Mouse (Mus musculus) midbrain, embryonic 10.5 days (tissue): Measurements from ENCODE around the gene Sox14. TPM values are rescaled to one million over a fixed set of nuclear protein-coding genes. Genes with fewer than 3 reads are reported as not detected.

ENCODE experiments used
- DNase-seq: peaks from one replicate; pipeline ENCODE4 v3.0.0-alpha.2; 2017; ENCODE audit warnings: low spot score
- H3K27ac ChIP-seq: fragments of 300-500 bp; sonication (generic); replicated peaks from 2 replicates; pipeline ENCODE4 v1.5.1; 2016; ENCODE audit warnings: mild to moderate bottlenecking
- H3K27me3 ChIP-seq: fragments of 300-500 bp; sonication (generic); 2 replicates; pipeline ENCODE4 v1.6.1; 2016; ENCODE audit warnings: low read depth, mild to moderate bottlenecking; ENCODE audit not compliant: poor library complexity, severe bottlenecking
- H3K36me3 ChIP-seq: fragments of 300-500 bp; sonication (generic); 2 replicates; pipeline ENCODE4 v1.6.1; 2016; ENCODE audit warnings: mild to moderate bottlenecking, moderate library complexity
- H3K4me1 ChIP-seq: fragments of 300-500 bp; sonication (generic); 2 replicates; pipeline ENCODE4 v1.6.1; 2016
- H3K4me3 ChIP-seq: fragments of 300-500 bp; sonication (generic); 2 replicates; pipeline ENCODE4 v1.5.1; 2016; ENCODE audit warnings: mild to moderate bottlenecking, moderate library complexity
- H3K9me3 ChIP-seq: fragments of 300-500 bp; sonication (generic); replicated peaks from 2 replicates; pipeline ENCODE4 v1.6.1; 2016; ENCODE audit warnings: mild to moderate bottlenecking
- WGBS: fragments of 180-500 bp; shearing (Covaris S2); methylation state at CpG from one replicate; pipeline ENCODE4 v1.1.7; 2016; 5-methylcytosine and 5-hydroxymethylcytosine counted together
- polyA plus RNA-seq: library from polyadenylated mRNA; unstranded; fragments of >200 nt; fragmentation: Nextera tagmentation; extraction: Ambion mirVana; gene quantifications from 2 replicates; pipeline ENCODE4 v1.2.1, GENCODE M21; 2016

Sox14 gene
- 1.3 and 10.0 TPM in 2 replicates for polyA plus RNA-seq

DNA sequence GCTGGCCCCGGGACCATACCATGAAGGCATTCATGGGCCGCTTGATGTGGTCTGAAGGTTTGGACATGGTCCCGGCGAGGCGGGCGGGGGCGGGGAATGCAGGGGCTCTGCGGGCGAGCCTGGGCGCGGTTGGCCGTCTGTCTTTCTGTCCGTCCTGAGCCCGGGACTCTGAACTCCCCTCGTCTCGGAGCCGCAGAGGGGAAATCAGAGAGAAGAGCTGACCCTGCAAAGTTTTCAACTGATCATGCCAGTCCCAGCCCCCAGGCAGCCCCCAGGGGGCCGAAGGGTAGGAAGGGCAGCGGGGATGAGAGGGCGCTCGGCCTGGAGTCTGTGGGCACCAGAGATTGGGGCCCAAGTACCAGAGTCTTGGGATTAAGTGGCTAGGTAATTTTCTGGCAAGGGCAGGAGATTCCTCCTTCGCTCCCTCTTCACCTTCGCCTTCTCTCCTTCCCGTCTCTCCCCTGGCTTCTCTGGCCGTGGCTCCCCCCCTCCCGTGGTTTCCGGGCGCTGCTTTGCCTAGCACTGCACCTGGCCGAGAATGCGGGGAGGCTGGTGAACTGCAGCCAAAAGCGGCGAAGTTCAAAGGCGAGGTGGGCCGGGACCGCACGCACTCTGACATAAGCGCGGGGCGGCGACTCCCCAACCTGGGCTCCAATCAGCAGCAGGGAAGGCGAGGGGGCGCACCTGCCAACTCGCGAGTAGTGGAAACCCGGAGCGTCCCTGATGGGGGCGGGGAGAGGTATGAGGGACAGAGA is at the start of gene Sox14:
TSS of gene Sox14 (minus strand) at position 553 of the 755 bp plus-strand sequence.
- DNase-seq: peak; percentile 41
- H3K27ac ChIP-seq: no peak within 1 kb of the TSS; the same call in 1 of the 2 replicates
- under 1% methylated on average over 47 of the region's 47 CpGs for WGBS
- no peaks in the 10 kb centered on the region for H3K9me3 ChIP-seq
- H3K4me3 ChIP-seq: peak within 1 kb of the TSS; percentile 39
- H3K27me3 ChIP-seq: peaks cover 100% of the 10 kb centered on the region
- H3K36me3 ChIP-seq: no peaks in the 10 kb centered on the region
- peaks cover 56% of the 10 kb centered on the region for H3K4me1 ChIP-seq

DNA sequence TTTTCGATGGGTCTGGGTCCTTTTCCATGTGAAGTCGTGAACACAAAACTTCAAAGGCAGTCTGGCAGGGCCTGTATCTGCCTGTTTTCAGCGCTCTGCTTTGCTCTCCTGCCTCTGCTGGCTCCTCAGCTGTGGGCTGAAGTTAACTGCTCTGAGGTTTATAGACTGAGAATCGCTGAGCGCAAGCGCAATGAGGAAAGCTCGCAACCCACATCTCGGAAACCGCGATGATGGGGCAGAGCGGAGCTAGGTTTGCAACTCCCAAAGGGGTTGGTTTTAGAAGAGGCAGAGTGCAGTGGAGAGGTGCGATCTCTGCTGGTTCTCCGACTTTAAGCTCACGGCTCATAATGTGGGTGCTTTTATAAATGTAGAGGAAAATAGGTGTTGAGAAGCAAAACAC is 3.3 kb upstream of the Sox14 start:
- WGBS: 5% methylated on average over 14 of the region's 14 CpGs
- no peaks in the 10 kb centered on the region for H3K9me3 ChIP-seq
- H3K27me3 ChIP-seq: peaks cover 95% of the 10 kb centered on the region
- no peak overlapping the region for H3K27ac ChIP-seq
- H3K4me1 ChIP-seq: peaks cover 27% of the 10 kb centered on the region
- peak; percentile 43 for DNase-seq
- no peak overlapping the region for H3K4me3 ChIP-seq
- no peaks in the 10 kb centered on the region for H3K36me3 ChIP-seq

DNA sequence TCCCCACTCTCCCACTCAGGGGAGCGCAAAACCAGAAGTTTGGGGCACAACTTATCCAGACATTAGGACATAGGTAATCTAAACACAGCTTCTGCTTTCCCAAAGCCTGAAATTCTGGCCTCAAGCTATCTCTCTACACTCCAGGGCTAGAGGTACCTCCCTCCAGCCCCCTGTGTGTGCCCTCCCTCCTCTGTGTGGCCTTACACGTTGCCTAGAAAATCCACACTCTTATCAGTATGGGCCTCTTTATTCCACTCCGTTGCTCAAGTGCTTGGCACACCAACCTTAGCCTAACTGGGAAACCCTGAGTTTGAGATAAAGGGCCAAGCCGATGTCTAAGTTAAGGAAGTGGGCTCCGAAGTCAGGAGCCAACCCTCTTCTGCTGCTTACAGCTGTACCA is 2.6 kb upstream of the Sox14 start:
- Histone ChIP-seq H3K27ac (no peak overlapping the region), H3K27me3 (peaks cover 96% of the 10 kb centered on the region), H3K36me3 (no peaks in the 10 kb centered on the region), H3K4me3 (no peak overlapping the region), H3K9me3 (no peaks in the 10 kb centered on the region), H3K4me1 (peaks cover 28% of the 10 kb centered on the region)
- WGBS: 10% methylated on average over 5 of the region's 5 CpGs
- peak; percentile 16 for DNase-seq

- 3% methylated on average over 22 of the region's 22 CpGs for WGBS
- no peak overlapping the region; the same call in 1 of the 2 replicates for H3K4me3 ChIP-seq
- no peak overlapping the region for H3K27ac ChIP-seq
- H3K36me3 ChIP-seq: no peaks in the 10 kb centered on the region
- peaks cover 100% of the 10 kb centered on the region for H3K27me3 ChIP-seq
- no peak for DNase-seq
- no peaks in the 10 kb centered on the region for H3K9me3 ChIP-seq
- peaks cover 43% of the 10 kb centered on the region for H3K4me1 ChIP-seq
These were observed 1.1 kb upstream of the Sox14 start for GRCm38 (mm10) chr9:99877056-99877546.

- H3K36me3 ChIP-seq: no peaks in the 10 kb centered on the region
- no peak overlapping the region for H3K27ac ChIP-seq
- WGBS: under 1% methylated on average over 25 of the region's 25 CpGs
- H3K27me3 ChIP-seq: peaks cover 100% of the 10 kb centered on the region
- DNase-seq: peak; percentile 37
- no peaks in the 10 kb centered on the region for H3K9me3 ChIP-seq
- peaks cover 49% of the 10 kb centered on the region for H3K4me1 ChIP-seq
- H3K4me3 ChIP-seq: peak overlapping the region; percentile 39
These were observed 544 bp upstream of the Sox14 start for GRCm38 (mm10) chr9:99876373-99877055.

DNA sequence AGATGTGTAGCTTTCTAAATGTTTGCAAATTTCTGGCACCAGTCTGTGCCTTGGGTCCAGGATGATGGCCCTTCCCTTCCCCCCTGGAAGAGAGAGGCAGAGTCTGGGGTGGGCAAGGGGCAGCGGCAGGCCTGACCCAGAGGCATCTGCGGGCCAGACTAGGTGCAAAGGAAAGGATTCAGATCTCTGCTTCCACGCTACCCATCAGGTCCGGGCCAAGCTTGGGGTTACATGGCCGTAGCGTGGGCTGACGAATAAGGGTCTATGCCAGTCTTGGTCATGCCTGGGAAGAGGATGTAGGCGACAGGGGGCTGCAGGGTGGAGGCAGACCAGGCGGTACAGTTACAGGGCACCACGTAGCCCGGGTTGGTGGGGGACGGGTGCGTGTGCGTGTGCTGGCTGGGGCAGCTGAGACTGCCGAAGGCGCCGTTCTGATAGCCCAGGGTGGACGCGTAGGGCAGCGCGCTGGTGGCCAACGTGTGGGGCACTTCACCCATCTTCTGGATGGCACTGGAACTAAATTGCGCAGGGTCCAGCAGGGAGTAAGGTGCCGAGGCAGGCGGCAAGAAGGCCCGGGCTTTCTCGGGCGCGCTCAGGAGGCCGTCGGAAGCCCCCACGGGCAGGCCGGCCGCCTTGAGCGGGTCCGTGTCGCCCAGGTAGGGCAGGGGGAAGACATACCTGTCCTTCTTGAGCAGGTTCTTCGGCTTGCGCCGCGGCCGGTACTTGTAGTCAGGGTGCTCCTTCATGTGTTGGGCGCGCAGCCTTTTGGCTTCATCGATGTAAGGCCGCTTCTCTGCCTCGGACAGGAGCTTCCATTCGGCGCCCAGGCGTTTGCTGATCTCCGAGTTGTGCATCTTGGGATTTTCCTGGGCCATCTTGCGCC is 994 bp downstream of the Sox14 start:
- 1% methylated on average over 52 of the region's 52 CpGs for WGBS
- no peaks in the 10 kb centered on the region for H3K9me3 ChIP-seq
- H3K4me3 ChIP-seq: peak overlapping the region; percentile 39
- peaks cover 64% of the 10 kb centered on the region for H3K4me1 ChIP-seq
- H3K27me3 ChIP-seq: peaks cover 100% of the 10 kb centered on the region
- H3K27ac ChIP-seq: no peak overlapping the region; the same call in 1 of the 2 replicates
- H3K36me3 ChIP-seq: no peaks in the 10 kb centered on the region
- peak; percentile 52 for DNase-seq

- Histone ChIP-seq H3K4me1 (peaks cover 76% of the 10 kb centered on the region), H3K27ac (no peak overlapping the region)
These were observed 2.2 kb downstream of the Sox14 start for GRCm38 (mm10) chr9:99873721-99874120.

DNA sequence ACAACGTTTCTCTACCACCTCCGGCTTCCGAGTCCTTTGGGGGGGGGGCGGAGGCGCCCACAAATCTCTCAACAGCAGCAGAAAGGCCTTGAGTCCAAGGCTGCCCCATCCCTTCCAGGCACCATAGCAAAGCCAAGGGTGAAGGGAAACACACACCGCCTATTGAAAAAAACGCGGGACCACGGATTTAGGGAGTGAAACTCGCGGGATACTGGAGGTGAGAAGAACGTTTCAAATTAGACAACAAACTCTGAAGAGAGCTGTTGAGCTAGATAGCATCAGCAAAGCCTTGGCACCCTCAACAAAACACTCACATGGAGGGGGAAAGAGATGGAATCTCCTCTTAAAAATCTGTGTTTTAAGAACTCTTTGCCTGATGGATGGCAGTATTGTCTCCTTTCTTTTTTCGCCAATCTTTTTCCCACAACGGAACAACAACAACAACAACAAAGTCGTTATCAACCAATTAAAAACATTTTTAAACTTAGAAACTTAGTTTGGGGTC is 2.8 kb downstream of the Sox14 start:
- no peak overlapping the region for H3K27ac ChIP-seq
- peak overlapping the region; percentile 45 for H3K4me3 ChIP-seq
- H3K4me1 ChIP-seq: peaks cover 81% of the 10 kb centered on the region
- H3K36me3 ChIP-seq: no peaks in the 10 kb centered on the region
- peak; percentile 56 for DNase-seq
- WGBS: under 1% methylated on average over 15 of the region's 15 CpGs
- peaks cover 100% of the 10 kb centered on the region for H3K27me3 ChIP-seq
- no peaks in the 10 kb centered on the region for H3K9me3 ChIP-seq

More at GRCm38 (mm10) chr9:99873721-99874120, 2.2 kb downstream of the Sox14 start:
- Histone ChIP-seq H3K9me3 (no peaks in the 10 kb centered on the region), H3K36me3 (no peaks in the 10 kb centered on the region), H3K4me3 (no peak overlapping the region), H3K27me3 (peaks cover 100% of the 10 kb centered on the region)
- DNase-seq: peak; percentile 36
- WGBS: 2% methylated on average over 2 of the region's 2 CpGs

- Histone ChIP-seq H3K4me3 (peak overlapping the region; percentile 45), H3K36me3 (no peaks in the 10 kb centered on the region), H3K27me3 (peaks cover 100% of the 10 kb centered on the region), H3K4me1 (peaks cover 81% of the 10 kb centered on the region), H3K9me3 (no peaks in the 10 kb centered on the region), H3K27ac (peak overlapping the region; percentile 68)
- under 1% methylated on average over 31 of the region's 31 CpGs for whole genome bisulfite sequencing
- DNase-seq: peak; percentile 77
These were observed 3.5 kb downstream of the Sox14 start for GRCm38 (mm10) chr9:99872204-99873115.

DNA sequence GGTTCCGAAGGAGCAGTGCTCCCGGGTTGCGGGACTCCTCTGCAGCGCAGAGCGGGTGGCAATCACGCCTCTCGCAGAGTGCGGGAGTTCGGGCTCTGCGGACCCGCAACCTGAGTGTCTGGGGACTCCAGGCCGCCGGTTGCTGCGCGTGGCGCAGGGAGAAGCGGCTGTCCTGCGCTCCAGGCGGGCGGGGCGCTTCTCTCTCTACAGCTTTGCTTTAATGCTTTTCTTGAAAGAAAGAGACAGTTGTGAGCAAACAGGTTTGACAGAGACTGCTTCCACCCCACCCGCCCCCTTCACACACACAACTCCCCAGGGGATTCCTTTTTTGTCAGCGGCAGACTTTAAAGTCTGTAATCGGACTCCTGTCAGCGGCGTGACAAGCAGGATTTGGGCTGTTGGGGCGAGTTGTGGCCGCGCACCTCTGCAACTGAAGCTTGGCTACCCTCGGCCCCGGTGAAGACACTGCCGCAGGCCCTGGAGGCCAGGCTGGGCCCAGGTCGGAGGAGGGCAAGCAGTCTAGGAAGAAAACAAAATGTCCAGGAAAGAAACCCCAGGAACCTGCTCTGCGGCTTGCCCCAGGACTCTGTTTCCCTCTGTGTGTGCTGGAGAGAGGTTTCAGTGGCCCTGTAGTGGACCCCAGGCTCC is 4.3 kb downstream of the Sox14 start:
- peak; percentile 65 for DNase-seq
- peak overlapping the region; percentile 68 for H3K27ac ChIP-seq
- H3K4me3 ChIP-seq: peak overlapping the region; percentile 45
- peaks cover 75% of the 10 kb centered on the region for H3K4me1 ChIP-seq
- peaks cover 100% of the 10 kb centered on the region for H3K27me3 ChIP-seq
- WGBS: under 1% methylated on average over 34 of the region's 34 CpGs
- no peaks in the 10 kb centered on the region for H3K9me3 ChIP-seq
- no peaks in the 10 kb centered on the region for H3K36me3 ChIP-seq
